Mouse (Mus musculus) heart, adult 2 months (tissue): ENCODE results near the gene Pkmyt1.

Experiments
- CTCF ChIP-seq: fragments of 200-600 bp; IDR thresholded peaks from 2 replicates; pipeline ENCODE4 v1.8.1; 2022; ENCODE audit warnings: antibody characterized with exemption, mild to moderate bottlenecking, moderate library complexity
- EP300 ChIP-seq: fragments of 200-500 bp; IDR thresholded peaks from 2 replicates; pipeline ENCODE4 v1.6.1; 2011; ENCODE audit warnings: low read depth, low read length, control low read depth; ENCODE audit not compliant: insufficient read depth

DNA sequence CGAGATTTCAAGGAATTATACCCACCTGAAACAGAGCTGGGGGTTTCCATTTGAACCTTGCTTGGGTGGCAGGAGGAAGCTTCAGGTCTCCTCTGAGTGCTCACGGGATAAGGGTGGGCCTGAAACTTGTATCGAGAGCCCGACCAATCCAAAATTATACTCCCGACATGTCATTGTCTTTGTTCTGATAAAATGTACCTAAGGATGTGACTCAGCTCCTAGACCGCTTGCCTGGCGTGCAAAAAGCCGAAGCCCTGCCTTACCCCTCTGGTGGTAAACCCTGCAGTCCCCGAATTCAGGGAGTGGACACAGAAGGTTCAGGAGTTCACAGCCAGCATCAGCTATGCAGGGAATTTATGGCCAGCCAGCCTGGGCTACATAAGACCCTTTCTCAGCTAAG, 45.8 kb upstream of the Pkmyt1 start:
- TF ChIP-seq EP300 (no peak), CTCF (no peak)
